Mouse (Mus musculus) right cerebral cortex, postnatal 36 days (tissue): ENCODE measurements at regions not wholly inside any gene's neighbourhood (a gene's known extent, or its start where the extent isn't known, plus 50 kb on each side); places are given as distances from the start of the nearest gene placed in this dataset.

Experiments
- DNase-seq, 2 experiments: peaks; one replicate each; pipeline ENCODE4 v3.0.0; 2022; ENCODE audit warnings: low spot score in 2 of 2, mixed read lengths in 1 of 2

DNA sequence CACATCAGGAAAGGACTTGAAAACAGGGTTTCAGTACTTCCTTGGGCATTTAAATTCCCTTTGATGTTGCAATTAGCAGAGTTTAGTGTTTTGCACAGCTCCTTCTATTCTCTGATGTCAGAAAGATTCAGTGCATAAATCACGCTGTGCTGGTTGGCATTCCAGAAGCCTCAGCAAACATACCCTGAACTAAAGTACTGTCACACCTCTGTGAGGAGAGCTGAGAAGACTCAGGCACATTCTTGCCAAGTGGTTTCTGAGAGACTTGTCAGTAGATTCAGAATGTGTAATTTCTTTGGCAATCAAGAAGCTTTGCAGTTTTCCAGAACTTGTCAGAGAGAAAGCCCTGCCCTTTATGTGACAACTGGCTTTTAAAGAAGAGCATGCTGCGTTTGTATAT lies 192.4 kb upstream of the 2610001J05Rik start:
- peak in 1 of 2 experiments; percentile 10 for DNase-seq

DNA sequence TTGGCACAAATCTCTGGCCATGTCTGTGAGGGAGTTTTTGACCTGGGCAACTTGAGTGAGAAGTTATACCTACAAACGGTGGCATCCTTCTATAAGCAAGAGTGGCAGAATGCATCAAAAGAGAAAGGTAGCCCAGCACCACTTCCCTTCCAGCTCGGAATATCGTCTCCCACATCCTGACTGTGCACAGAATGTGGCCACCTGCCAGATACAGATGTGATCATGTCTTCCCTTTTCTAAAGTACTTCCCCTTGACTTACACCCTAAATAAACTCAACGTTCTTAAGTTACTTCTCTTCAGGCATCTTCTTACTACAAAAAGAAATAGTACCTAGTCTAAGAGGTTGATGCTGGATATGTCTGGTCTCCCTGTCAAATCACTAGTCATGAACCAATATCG lies 175.2 kb upstream of the 2610001J05Rik start:
- DNase-seq, result no peak

GRCm38 (mm10) chr6:14044654-14045053 lies 173.3 kb upstream of the 2610001J05Rik start:
- DNase-seq, result no peak

GRCm38 (mm10) chr6:14025898-14026297 lies 154.6 kb upstream of the 2610001J05Rik start:
- DNase-seq, result no peak

- no peak for DNase-seq
Observed at GRCm38 (mm10) chr6:14018928-14019327, 147.6 kb upstream of the 2610001J05Rik start.

GRCm38 (mm10) chr6:13982606-13983389 lies 111.5 kb upstream of the 2610001J05Rik start:
- DNase-seq, result peak; percentile 9 to 17

DNA sequence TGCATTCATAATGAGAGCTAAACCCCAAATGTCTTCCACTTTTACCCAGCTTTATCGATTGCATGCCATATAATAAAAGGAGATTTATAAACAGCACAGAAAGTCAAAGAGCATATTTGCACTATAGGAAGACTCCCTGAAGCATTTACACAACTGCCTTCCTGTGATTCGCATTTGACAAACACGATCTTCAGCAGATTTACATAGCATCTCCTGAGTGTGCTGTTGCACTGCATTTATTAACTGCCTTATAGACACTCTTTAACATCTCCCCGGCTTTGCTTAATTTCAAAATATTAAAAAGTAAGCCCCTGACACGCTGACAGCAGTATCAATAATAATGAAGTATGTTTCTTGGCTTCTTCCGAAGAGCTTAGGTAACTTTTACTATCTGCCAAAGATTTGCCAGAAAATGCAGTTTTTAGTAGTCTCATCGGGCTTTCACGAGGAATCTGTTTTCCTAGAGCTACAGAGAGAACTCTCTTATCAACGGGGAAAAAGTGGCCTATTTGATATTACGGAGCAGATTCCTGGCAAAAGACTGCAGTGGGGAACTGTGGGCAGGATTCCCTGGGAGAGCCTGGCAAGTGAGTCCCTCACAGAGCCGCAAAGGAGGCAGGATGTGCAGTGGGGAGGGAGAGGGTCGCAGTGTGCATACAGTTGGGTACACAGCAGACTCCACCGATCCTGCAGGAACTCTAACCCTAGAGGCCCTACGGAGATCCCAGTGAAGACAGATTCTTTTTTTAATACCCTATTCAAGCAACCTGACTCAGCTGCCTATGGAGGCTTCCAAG lies 103.6 kb upstream of the 2610001J05Rik start:
- no peak for DNase-seq

DNA sequence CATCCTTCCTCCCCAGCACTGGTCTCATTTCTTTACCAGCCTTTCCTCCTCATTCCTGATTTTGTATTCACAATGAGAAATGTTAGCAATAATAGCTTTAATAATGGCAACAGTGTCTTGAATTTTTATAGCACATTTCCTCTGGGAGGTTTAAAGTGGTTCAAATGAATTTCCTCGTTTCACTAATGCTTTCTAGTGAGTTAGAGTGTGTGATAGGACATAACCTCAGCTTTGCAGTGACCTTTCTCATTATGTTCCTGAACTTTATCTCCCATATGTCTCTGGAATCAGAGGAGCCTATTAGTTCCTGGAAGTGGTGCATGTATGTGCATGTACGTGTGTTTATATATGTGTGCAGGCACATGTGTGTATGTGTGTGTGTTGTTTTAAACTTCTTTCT lies 93.2 kb upstream of the 2610001J05Rik start:
- no peak for DNase-seq

GRCm38 (mm10) chr6:13964013-13964412 lies 92.7 kb upstream of the 2610001J05Rik start:
- no peak for DNase-seq

GRCm38 (mm10) chr6:13949640-13950039 lies 78.3 kb upstream of the 2610001J05Rik start:
- DNase-seq, result no peak

DNA sequence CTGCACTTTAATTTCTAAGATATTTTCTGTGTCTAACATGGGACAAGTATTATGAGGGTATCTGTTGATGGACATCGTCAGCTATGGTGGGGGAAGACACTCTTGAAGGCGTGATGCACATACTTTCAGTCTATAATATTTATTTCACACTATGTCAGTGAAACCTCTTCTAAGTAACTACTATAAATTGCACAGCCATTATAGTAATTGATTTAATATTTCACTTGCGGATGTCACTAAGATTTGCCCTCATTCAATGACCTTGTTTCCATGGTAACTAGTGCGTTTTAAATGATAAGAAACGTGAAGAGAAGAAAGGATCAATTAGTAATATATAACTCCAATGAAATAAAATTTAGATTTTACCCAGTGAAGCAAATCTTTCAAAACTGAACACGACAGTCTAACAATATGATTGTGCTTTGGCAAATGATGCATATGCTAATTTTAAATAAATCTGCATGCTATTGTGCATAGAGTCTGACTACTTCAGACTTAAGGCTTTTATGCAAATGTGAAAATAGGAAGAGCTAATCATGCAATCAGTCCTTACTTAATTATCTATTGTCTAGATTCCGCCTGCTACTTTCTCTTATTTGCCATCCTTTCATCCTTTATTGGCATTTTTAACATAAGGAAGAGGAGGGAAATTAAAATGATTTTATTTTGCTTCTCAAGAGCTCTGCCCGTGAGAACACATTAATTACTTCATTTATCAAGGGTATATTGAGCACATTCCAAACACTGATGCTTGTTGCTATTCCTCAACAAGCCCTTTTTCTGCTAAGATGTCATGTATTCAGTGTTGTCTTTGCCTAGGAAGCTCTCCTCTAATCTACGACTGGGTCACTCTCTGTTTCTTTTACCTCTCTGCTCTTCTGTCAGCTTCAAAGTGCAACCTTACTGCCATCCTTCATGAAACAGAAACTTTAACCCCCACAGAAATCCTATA lies 49.8 kb upstream of the 2610001J05Rik start:
- DNase-seq, result no peak
